Mouse (Mus musculus): ENCODE measurements around the gene Retreg3.

Gene Retreg3

DNA sequence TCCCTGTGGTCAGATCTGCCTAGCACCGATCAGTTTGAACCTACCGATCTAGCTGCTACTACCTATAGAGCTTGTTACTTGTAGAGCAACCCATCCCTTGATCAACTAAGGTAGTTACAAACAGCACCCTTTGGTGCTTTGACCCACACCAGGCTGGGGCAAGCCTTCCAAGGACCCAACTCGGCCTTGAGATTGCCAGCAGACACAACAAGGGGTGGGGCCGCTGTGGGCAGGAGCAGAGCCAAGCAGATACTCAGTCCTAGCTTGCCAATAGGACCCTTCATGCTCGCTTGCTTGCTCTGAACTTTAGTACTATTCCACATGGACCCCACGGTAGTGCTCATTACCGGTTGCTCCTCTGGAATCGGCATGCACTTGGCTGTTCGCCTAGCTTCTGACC lies 41.6 kb downstream of the Retreg3 start, which contains the start of gene Hsd17b1:
TSS of gene Hsd17b1 (plus strand) at position 291 of the 400 bp plus-strand sequence.
- no peak for DNase-seq (ENCODE audit: low spot score in 2 of 2)

DNA sequence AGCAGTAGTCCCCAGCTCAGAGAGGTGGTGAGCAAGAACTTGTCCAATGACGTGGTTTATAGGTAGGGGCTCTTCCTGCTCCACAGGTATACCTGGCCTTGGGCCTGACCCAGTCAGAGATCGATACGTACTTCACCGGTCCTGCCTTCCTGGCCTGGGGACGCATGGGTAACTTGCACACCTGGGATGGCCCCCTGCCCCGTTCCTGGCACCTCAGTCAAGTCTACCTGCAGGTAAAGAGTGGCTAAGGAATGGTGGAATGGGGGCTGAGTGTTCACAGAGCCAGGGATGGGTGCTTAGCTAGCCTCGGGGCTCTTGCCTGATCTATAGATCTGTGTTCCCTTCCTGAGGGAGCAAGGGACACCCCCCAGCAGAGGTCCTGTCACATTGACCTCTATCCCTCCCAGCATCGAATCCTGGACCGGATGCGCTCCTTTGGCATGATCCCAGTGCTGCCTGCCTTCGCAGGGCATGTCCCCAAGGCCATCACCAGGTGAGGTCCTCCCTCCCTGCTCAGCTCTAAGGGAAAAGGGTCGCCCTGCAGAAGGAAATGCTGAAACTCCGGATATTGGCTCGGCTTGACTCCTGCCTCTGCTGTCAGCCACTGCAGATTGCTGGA lies 47.8 kb downstream of the Retreg3 start:
- no peak for DNase-seq (ENCODE audit: low spot score in 2 of 2)

DNA sequence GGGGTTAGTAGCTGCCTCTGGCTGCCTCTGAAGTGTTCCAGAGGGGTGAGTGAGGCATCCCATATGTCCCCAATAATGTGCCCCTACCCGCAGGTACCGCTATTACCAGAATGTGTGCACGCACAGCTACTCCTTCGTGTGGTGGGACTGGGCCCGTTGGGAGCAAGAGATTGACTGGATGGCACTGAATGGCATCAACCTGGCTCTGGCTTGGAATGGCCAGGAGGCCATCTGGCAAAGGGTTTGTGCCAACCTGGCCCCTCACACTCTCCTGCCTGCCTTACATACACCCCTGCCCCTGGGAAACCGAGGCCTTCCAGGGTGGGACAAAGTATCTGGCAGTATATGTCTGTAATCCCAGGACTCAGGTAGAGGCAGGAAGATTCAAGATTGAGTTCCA lies 48.7 kb downstream of the Retreg3 start:
- no peak for DNase-seq (ENCODE audit: low spot score in 2 of 2)

DNA sequence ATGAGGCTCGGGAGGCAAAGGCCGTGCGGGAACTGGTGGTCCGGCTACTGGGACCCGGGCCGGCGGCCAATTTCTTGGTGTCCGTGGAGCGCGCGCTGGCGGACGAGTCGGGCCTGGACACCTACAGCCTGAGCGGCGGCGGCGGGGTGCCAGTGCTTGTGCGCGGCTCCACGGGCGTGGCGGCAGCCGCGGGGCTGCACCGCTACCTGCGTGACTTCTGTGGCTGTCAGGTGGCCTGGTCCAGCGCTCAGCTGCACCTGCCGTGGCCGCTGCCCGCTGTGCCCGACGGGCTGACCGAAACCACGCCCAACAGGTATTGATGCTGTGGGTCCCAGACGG lies 49.5 kb downstream of the Retreg3 start:
- no peak for DNase-seq (ENCODE audit: low spot score in 2 of 2)

DNA sequence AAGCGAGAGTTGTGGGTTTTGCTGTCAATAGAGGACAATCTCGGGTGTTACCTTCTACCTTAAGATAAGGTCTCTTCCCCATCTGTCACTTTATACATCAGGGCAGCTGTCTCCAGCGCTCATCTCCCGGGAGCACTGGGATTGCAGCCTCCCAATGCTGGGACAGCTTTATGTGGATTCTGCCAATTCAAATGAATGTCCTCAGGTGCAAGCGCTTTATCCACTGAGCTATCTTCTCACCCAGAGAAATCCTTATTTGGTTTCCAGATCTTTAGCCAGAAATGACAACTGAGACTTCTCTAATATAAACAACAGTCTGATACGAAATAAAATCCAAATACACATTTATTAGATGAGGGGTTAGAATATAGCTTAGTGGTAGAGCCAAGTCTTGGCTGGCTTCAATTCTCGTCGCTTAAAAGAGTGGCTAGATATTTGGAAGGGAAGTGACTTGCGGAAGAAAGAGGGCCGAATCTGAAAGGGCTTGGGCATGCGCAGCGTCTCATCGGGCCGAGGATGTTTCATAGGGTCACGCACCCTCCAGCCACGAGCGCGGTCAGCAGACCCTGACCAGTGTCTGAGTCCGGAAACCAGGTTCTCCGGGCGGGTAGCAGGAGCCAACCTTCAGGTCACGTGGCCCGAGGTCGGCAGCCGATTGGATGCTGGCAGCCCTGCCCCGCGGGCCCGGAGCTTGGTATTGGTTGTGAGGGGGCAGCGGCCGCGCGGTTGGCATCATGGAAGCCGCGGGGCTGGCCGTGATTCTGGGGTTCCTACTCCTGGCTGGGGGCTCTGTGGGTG lies 50.1 kb downstream of the Retreg3 start, which contains the start of gene Naglu:
TSS of gene Naglu (plus strand) at position 622 of the 798 bp plus-strand sequence.
- DNase-seq (ENCODE audit: low spot score in 2 of 2), result peak; percentile 86 to 93

DNA sequence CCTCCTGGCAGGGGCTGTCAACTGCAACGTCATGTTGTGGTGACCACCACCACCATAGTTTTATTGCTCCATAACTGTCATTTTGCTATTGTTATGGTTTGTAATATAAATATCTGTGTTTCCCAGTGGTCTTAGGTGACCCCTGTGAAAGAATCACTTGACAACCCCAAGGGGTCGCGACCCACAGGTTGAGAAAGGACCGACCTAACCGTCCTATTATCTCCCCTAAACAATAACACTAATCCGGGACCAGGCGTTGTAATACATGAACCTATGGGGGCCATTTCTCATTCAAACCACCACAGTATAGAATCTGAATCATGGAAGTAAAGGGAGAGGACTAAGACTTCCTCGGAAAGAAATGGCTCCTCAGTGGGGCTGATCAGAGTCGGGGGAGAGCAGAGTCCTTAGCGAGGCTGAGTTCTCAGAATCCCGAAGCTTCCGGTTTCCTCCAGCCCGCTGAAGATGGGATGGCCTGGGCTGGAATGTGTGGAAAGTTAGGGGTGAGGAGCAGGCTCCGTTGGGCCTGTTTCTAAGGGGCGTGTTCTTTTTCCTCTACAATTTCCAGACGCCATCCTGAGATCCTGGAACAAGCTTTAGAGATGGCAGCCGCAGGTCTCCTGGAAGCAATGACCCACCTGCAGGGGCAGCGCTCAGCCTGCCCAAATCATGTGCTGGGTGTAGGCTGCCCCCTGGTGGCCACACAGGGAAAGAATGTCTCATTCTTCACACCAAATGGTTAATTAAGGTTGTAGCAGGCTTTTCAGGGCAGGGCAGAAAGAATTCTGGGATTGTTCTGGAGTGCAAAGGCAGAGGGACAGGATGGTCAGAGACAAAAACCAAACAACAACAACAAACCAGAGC lies 52.9 kb downstream of the Retreg3 start:
- peak; percentile 72 to 84 for DNase-seq (ENCODE audit: low spot score in 2 of 2)

DNA sequence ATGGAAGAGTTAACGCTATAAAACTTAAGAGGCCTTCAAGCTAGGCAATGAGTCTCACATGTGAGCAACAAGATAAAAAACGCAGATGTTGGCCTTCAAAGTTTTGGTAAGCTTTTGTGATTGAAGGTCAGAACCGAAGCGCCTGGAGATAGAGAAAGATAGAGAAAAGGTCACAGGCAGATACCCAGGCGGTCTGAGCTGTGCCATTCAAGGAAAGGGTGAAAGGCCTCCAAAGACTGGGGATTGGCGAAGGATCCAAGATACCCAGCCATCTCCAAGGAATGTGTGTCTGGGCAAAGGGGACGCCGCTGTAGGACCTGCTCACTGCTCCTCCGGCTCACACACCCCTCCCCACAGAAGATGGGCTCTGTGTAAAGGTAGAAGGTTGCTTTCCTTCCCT lies 54.7 kb downstream of the Retreg3 start:
- DNase-seq (ENCODE audit: low spot score in 2 of 2), result no peak

DNA sequence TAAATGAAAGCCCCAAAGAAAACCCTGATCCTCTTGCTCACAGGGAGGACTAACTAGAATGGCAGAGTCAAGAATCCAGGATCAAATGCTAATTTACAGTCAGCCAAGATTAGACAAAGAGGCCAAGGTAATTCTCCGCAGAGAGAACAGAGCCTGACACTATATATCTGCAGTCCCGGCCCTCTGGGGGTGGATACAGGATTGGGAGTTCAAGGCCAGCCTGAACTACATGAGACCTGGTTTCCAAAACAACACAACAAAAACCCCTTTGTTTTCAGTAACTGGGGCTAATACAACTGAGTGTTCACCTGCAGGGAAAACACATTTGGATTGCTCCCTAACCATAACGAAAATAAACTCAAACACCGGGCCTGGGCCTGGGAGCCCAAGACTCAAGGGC lies 55.2 kb downstream of the Retreg3 start:
- DNase-seq (ENCODE audit: low spot score in 2 of 2), result no peak

DNA sequence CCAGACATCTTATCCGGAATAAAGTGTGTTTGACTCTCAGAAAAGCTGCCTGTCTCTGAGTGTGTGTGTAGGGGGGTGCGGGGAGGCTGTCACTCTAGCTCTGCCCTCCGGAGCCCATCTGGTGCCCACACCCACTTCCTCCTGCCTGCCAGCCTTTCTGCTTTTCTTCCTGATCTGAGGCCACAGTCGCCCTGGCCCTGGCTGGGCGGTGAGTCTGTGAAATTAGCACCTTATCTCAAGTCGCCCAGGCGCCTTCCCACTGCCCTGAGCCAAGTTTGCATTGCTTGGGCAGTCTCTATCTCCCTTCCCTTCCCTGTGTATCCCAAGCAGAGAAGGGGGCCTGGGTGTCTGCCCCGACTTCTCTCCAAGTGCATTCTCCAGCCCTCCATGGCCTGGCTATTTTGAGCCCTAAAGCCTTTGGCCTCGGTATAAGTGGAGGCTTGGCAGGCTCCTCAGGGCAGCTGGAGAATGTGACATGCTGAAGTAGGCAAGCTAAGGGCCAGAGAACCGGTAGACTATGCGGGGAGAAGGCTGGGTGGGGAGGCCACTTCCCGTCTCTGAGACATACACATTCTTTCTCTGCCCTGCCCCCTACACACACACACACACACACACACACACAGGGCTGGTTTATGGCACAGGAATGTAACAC lies 55.9 kb downstream of the Retreg3 start:
- DNase-seq (ENCODE audit: low spot score in 2 of 2), result peak; percentile 75 to 82

DNA sequence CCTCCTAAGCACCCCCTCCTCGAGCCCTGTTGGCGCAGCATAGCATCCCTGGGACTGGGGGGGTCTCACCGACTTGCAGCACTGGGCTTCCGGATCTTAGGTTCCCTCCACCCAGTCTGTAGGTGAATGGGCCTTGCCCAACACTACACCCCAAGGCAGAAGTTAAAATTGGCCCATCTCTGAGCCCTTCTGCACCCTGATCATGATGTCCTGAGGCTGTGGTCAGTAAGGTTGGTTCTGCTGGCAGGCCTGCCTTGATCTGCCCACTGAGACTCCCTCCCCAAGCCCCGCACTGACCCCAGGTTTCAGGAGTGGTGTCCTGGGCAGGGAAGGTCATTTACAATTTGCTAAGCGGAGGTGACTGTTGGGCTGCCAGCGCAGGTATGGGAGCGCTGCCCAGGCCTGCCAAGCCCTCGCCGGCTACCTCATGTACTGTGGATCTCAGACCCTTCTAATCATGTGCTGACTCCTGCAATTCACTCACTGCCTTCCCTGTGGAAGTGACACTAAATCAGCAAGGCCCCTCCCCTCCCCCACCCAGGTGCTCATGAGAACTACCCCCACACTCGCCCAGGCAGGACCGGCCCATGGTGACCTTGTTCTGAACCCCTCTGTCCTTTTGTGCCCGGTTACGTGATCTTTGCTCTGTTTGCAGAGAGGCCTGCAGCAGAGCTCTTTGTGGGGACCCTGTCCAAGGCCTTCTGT lies 56.6 kb downstream of the Retreg3 start:
- DNase-seq (ENCODE audit: low spot score in 2 of 2), result no peak

DNA sequence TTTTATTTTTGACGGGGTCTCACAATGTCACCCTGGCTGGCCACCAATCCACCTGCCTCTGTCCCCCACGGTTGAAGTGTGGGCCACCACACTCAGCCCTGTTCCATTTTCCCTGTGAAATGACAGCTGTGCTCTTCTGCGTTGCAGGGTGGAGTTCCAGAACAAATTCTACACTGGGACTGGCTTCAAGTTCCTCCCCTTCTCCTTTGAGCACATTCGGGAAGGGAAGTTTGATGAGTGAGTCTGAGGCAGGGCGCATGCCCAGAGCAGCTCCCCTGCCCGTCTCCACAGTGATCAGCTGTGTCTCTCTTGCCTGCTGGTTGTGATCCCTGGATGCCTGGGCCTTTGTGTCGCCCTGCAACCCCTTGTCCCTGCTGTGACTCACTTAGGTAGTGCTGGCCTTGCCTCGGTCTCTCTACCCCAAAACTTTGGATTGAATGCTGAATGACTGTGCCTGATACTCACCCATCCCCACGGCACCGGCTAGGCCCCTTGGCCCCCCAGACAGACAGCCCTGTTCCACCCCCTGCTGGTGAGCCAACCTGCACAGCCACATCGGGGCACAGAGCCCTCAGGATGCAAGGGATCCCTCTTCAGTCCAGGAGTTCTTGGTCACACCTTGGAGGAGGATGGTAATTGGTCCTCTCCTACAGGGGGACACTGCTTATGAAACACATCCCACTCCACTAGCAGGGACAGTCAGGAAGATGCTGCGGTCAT lies 57.4 kb downstream of the Retreg3 start:
- DNase-seq (ENCODE audit: low spot score in 2 of 2), result no peak

DNA sequence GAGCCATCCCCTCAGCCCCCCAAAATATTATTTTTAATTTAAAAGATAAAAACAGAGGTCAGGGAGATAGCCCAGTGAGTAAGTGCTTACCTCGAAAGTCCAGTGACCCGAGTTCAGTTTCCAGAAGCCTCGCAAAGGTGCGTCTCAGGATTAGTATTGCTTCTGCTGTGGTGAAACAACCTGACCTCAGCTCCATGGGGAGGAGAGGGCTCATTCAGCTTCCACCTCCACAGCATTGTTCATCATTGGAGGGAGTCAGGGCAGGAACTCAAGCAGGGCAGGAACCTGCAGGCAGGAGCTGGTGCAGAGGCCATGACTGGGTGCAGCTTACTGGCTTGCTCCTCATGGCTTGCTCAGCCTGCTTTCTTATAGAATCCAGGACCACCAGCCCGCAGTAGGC lies 58.6 kb downstream of the Retreg3 start:
- no peak for DNase-seq (ENCODE audit: low spot score in 2 of 2)

DNA sequence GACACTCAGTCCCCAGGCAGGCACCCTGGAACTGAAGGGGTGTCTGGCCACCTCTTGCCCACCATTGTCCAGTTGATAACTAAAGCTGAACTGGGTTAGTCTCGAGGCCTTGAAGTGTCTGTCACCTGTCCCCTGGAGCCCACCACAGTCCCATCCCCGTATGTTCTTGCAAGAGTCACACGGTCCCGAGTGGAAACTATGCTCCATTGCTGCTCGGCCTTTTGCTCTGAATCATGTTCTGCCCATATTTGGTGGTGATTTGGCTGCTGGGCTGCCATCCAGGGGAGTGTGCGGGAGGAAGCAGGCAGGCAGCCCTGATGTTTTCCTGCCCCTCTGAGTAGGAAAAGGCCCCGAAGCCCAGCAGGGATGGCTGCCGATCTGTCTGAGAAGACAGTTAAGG lies 59.6 kb downstream of the Retreg3 start:
- DNase-seq (ENCODE audit: low spot score in 2 of 2), result no peak

DNA sequence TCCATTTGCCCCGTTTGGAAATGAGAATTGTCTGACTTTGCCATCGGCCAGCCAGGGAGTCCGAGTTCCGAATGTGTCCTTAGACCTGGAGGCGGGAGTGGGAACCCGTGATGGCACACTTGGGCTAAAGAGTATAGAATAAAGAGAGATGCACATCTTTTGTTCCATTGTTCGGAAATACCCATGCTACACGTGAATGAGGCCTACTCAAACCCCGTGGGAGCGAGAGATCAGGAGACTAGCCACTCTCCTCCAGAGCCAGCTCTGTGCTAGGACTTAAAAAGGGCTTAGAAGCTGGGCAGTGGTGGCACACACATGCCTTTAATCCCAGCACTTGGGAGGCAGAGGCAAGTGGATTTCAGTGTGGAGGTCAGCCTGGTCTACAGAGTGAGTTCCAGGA lies 60.2 kb downstream of the Retreg3 start:
- no peak for DNase-seq (ENCODE audit: low spot score in 2 of 2)

DNA sequence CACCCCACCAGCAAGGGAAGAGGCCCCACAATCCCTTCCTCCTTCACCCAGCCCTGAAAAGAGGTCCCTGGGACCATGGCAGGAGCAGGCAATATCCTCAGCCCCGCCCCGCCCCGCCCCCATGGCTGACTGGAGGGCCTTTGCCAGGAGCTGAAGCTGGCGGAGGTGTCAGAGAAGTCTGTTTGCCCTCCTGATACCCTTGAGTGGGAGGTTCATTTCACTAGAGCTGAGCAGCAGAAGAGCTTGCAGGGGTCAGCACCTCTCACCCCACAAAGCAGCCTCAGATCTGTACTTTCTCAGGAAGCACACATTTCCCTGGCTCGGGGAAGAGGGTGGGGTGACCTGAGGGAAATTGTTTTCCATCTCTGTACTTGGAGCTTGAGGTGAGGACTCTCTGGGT lies 61.0 kb downstream of the Retreg3 start:
- DNase-seq (ENCODE audit: low spot score in 2 of 2), result no peak

DNA sequence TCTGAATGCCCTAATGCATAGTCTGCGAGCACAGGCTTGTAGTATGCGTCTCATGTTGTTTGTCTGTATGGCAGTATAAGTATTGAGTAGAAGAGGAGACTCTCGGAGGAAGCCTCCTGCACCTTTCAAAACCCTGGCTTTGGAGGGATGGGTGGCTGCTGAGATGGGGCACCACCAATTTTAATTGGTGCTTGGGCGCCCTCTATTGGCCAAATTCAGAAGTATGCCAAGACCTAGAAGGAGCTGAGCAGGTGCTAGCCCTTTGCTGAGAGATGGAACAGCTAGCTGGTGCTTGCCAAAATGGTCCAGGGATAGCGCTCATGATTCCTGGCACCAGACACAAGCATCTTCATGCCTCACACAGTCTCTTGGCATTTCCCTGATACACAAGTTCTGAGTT lies 61.8 kb downstream of the Retreg3 start:
- peak; percentile 75 to 91 for DNase-seq (ENCODE audit: low spot score in 2 of 2)

DNA sequence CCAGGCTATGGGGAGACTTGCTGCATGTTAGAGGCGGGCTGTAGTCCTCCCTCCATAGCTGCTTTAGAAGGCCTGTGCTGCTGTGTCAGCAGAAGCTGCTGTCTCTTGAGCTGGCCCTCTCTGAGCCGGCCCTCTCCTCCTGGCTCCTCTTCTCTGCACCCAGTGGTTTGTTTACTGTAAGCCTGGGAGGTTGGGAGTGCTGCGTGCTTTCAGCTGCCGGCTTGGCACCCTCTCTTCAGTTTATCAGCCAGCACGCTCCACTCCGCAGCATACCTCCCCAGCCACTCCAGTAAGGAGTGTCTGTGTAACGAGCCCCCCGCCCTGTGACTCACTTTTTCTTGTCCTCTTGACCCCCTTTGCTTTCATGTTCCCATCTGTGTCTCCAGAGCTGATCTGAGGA lies 62.8 kb downstream of the Retreg3 start:
- no peak for DNase-seq (ENCODE audit: low spot score in 2 of 2)

DNA sequence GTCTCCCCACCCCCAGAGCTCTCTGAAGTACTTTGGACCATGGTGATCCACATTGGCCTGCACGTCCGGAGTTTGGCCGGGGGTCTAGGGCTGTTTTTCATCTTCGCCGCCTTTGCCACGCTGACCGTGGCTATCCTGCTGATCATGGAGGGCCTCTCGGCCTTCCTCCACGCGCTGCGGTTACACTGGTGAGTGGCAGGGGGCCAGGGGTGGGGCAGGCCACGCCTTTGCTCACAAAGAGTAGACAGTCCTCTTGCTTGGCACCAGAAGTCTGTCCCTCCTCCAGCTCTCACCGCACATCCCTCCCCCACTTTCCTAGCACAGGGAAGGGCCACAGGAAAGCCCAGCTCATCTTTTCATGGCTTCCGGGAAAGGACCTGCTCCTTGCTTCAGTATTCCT lies 64.3 kb downstream of the Retreg3 start:
- DNase-seq (ENCODE audit: low spot score in 2 of 2), result no peak

DNA sequence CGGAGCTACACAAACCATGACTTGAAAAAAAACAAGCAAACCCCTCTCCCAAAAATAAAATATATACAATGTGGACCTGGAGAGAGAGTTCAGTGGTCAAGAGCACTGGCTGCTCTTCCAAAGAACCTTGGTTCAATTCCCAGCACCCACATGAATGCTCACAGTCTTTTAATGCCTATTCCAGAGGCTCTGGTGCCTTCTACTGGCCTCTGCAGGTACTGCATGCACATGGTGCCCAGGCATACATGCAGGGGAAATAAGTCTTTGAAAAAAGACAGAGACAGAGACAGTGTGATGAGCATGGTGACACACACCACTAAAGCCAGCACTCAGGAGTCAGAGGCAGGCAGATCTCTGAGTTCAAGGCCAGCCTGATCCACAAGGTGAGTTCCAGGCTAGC lies 65.7 kb downstream of the Retreg3 start:
- DNase-seq (ENCODE audit: low spot score in 2 of 2), result peak in 1 of 2 experiments; percentile 37

DNA sequence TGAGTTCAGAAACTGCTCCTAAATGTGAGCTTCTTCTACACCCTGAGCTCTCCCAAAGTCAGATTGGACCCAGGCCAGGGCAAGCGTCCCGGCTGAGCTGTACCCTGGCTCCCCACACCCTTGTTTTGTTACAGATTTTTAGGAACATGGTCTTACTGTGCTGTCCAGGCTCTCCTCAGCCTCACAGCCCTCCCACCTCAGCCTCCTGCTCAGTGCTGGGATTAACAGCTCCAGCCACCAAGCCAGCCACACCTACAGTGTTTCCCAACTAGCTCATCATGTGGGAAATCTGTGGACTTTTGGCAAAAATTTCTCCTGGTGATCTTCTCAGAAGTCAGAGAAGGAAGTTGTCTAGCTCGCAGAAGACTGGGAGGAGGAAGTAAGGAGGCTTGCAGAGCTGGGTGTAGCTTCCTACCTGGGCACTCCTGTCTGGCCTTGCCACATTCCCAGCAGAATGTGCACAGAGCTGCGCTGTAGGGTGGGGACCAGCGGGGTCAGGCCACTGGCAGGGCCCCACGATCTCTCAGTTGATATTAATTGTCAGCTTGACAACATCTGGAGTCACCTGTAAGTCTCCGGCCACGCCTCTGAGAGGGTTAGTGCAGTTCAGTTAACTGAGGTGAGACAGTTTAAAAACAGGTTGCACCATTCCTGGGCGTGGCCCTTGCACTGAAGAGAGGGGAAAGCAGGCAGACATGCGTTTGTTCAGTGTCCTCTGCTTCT lies 66.8 kb downstream of the Retreg3 start:
- no peak for DNase-seq (ENCODE audit: low spot score in 2 of 2)
